Mouse (Mus musculus): ENCODE measurements around the gene Misp.
A peak's percentile ranks its signal among the peaks of the same experiment; 100 is the strongest.

Misp gene

DNA sequence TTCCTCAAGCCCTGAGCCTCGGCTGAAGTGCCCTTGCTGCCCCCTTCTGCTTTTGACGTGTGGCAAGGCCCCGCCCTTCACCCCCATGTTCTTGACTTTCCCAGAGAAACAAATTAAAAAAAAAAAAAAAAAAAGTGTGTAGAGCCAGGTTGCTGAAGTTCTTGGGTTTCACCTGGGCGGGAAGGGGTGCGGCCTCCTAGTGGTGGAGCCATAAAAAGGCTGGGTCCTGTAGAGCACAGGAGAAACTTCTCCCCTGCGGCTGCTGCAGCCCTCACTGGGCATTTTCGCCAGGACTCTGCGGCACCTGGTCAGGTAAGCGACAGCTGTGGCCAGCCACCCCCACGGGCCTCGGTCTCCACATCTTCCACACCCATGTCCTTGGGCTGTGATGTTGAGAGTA, at the start of gene Misp:
TSS of gene Misp (plus strand) at position 208 of the 400 bp plus-strand sequence.
- DNase-seq (ENCODE audit: low spot score in 2 of 2): no peak

DNA sequence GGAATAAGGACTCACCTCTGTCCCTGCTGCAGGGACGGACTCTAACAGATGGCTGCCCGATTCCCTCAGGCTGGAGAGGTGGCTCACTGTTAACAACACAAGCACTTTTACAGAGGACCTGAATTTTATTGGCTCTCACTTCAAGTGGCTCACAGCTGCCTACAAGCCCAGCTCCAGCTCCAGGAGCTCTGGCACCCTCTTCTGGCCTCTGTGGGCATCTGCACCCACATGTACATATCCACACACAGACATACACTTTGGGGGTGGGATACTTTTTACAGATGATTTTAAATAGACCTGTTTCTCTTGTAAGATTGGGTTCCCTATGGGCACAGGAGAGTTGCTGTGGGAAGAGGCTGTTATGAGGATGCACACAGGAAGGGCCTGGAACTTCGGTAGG, 48.5 kb upstream of the Misp start:
- DNase-seq (ENCODE audit: low spot score in 2 of 2): no peak

DNA sequence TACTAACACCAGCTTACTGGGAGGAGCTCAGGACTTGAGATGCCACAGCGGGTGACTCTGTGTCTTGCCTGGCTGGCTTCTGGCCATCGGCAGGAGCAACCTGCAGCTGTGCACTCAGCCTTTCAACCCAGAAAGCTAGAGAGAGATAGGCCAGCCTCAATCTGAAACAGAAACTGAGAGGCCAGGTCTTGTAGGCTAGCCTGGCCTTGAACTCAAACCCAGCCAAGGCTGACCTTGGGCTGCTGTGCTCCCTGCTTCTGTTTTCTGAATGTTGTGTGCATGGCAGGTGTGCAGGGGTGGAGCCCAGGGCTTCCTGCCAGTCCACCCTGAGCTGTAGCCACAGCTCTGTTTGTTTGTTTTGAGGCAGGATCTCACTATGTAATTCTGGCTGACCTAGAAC, 47.6 kb upstream of the Misp start:
- DNase-seq (ENCODE audit: low spot score in 2 of 2): no peak

DNA sequence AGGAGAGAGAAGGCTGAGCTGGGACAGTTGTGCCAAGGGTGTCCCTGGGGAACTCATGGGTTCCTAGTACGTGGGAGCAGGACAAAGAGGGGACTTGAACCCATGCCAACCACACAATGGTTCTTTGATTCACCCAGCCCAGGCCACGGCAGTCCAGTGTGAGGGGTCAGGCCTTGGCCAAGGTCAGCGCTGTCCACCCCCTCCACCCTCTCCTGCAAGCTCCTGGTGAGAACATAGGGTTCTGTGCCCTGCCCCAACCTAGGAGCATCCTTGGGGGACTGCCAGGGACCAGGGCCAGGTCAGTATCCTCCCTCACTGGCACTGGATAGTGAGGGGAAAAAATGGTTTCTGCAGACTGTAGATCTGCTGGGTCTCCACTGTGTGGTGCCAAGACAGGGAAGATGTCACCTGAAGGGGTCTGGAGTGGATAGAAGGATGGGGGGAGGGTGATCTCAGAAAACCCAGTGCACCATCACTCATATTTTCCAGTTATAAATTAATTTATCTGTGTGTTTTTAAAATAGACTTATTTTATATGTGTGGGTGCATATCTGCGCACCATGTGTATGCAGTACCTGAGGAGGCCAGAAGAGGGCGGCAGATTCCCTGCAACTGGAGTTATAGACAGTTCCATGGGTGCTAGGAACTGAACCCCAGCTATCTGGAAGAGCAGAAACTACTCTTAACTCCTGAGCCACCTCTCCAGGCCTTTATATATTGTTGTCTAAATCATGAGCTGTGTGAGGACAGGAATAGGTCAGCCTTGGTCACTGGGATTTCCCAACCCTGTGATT, 46.1 kb upstream of the Misp start:
- DNase-seq (ENCODE audit: low spot score in 2 of 2): no peak

DNA sequence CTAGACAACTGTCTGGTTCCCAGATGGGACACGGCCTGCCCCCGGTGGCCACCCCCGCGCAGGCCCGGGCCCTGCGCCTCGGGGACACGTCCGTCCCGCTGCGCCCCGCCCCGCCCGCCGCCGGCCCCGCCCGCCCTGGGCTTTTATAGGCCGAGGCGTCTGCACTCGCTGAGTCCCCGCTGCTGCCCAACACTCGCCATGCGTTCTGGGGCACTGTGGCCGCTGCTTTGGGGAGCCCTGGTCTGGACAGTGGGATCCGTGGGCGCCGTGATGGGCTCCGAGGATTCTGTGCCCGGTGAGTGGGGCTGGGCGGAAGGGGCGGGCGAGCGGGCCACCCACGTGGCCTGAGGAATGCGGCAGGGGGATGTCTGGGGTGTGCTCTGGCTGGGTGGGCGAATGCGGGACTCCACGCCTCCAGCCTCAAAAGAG, 43.7 kb upstream of the Misp start, which contains the start of gene Fstl3:
TSS of gene Fstl3 (plus strand) at position 170 of the 429 bp plus-strand sequence.
- no peak for DNase-seq (ENCODE audit: low spot score in 2 of 2)

DNA sequence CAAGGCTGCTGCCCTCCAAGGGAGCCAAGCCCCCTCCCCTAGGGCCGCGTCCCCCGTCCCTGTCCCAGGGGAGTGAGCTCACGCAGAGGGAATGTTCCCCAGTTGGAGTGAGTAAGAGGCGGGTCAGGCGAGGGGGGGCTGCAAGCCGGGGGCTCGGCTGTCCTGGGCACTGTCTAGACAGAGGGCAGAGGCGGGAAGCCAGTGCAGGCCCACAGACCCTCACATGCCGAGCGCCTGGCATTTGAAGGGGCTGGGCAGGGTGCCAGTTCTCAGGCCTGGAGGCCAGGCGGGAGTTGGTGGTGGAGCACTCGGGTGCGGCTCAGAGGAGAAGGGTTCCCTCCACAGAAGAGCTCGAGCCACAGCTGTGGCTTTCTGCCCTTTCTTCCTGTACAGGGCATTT, 42.8 kb upstream of the Misp start:
- no peak for DNase-seq (ENCODE audit: low spot score in 2 of 2)

DNA sequence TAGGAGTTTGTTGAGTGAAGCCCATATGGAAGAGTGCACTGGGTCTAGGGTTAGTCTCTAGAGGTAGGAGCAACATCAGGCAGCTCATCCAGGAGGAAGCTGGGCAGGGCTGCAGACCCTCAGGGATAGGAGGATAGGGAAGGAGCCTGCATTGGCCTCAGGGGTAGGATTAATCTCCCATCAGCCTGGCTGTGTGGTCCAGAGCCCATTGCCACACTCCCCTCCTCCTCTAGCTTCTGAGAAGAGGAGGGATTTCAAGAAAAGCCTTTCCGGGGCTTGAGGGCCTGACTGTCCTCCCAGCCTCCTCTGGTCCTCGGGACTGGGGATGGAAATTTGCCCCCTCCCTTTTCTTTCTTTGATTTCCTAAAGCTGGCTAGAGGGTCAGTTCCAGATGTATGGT, 41.6 kb upstream of the Misp start:
- DNase-seq (ENCODE audit: low spot score in 2 of 2): no peak

DNA sequence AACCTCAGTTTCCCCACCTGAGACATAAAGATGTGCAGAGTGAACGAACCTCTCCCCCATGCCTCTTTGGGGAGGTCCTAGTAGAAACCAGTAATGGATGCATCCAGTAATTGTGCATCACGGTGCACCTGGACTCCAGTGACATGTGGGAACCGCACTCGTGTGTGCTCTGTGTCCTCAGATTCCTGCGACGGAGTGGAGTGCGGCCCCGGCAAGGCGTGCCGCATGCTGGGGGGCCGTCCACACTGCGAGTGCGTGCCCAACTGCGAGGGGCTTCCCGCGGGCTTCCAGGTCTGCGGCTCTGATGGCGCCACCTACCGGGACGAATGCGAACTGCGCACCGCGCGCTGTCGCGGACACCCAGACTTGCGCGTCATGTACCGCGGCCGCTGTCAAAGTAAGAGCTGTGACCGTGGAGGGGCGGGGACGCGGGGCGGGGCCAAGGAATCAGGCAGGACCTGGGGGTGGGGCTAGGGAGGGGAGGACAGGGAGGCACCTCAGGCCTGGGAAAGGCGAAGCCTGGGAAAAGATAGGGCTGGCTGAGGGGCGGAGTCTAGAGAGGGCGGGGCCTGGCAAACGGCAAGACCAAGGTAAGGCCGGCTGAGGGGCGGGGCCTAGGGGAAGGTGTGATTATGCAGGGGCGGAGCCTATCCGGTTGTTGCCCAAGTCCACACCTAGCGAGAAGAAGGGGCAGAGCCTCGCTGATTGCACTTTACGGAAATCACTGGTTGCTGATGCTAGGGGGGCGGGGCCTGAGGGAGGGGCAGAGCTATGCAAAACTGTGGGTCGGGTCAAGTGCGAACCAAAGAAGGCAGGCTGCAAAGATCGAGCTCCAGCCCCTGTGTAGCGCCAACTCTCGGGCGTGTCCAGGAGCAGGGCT, 40.8 kb upstream of the Misp start:
- DNase-seq (ENCODE audit: low spot score in 2 of 2): peak; percentile 86 to 91

DNA sequence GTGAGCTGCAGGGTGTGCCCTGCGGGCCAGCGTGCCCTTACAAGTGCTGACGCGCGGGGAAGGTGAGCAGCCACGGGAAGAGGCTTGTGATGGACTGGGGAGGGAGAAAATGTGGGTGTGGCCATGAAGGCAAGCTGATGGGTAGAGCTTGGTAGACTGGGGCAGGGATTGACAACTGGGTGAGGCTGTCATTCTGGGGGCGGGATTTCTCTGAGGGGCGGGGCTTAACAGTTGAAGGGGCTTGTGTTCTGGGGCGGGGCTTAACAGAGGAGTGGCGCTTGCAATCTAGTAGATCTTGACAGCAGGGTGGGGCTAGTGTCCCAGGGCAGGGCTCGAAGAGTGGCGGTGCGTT, 40.1 kb upstream of the Misp start:
- peak in 1 of 2 experiments; percentile 62 for DNase-seq (ENCODE audit: low spot score in 2 of 2)

DNA sequence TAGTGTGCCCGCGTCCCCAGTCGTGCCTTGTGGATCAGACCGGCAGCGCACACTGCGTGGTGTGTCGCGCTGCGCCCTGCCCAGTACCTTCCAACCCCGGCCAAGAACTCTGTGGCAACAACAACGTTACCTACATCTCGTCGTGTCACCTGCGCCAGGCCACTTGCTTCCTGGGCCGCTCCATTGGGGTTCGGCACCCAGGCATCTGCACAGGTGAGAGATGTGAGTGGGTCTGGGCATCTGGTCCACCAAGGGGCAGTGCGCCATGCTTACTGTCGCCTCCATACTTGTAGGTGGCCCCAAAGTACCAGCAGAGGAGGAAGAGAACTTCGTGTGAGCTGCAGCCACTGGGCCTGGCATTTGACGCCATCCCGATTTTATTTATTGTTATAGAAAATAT, 39.6 kb upstream of the Misp start:
- no peak for DNase-seq (ENCODE audit: low spot score in 2 of 2)

DNA sequence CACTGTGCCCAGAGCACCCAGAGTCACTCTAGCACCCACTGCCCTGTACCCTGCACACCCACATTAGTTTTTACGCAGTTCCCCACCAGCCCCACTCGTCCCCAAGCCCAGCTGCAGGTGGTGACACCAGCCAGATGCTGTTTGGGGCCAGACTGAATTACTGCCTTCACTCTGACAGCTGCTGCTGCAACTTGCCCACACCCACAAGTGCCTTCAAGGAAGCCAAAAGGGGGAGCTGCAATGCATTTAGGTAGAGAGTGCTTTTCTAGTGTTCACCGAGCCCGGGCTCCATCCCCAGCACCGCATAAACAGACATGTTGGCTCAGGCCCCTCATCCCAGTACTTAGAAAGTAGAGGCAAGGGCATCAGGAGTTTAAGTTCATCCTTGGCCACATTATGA, 38.8 kb upstream of the Misp start:
- DNase-seq (ENCODE audit: low spot score in 2 of 2): no peak

DNA sequence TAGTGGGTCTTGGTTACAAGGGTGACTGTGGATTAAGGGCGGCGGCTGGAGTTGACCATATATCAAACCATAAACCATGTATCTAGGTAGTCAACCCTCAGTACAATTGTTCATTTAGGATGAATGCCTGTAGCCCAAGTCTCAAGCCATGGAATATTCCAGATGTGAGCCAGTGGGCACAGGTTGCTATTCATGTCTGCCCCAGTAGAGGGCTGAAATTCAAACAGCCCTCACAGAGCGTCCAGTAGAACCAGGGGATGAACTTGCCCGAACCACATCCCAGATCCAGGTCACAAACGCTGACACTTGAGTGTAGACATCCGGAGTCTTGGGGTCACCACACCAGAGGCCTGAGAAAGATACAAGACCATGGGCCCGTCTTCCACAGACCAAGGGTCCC, 37.7 kb upstream of the Misp start:
- DNase-seq (ENCODE audit: low spot score in 2 of 2): no peak

DNA sequence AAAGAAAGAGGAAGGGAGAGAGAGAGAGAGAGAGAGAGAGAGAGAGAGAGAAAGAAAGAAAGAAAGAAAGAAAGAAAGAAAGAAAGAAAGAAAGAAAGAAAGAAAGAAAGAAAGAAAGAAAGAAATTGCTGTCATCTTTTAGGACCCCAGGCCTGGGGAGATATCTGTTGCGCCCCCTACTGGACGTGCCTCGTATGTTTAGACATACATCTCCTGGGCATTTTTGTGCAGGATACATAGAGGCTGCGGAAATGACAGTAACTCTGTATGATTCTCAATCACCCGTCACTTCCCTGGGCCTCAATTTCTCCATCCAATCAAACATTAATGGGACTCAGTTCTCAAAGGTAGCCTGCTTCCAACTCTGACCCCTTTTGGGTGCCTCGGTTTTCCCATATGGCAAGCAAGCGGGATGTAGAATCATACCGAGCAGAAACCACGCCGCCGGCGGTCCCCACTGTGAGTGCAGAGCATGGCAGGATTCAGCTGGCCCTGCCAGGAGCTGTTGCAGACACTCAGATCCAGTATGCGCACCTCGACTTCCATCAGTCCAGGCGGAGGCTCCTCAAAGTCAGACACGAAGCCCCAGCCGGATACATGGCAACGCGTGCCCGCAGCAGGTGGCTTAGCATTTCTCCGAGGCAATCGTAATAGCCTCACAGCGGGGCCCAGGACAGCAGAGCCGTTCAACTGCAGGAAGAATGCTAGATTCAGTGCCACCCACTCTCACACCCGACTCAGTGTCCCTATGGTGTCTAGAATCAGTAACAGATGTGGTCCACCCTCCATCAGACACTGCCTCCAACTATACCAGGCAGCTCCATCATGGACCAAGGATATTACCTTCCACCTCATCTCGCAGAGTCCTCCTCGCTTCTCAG, 36.6 kb upstream of the Misp start:
- DNase-seq (ENCODE audit: low spot score in 2 of 2): no peak

DNA sequence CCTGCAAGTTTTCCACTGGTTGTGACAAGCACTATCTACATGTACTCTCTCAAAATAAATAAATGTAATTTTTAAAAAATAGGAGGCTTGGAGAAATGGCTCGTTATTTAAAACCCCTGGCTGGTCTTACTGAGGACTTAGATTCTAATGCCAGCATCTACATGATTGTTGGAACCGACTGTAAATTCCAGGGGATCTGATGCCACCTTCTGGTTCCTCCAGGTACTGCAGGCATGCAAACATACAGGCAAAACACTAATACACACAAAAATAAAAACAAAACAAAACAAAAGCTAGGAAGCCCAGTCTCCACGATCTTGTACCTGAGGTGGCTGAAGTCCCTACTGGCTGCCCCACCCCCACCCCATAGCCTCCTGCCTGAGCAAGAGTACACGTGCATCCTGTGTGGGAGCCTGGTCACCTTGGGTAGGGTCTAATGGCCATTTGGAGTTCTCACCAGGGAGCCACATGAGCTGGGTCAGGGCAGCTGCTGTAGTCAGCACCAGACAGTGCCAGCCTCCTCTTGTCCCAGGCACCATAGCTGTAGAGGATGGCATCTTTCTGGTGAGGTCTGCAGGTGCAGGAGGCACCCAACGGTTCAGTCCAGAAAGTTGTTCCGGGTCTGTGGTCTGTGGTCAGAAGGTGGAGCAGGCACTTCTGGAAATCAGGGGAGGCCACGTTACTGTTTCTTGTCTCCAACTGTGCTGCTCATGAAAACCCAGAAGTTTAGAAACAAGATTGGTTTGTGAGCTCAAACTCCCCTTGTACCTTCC, 32.2 kb upstream of the Misp start:
- peak; percentile 56 to 74 for DNase-seq (ENCODE audit: low spot score in 2 of 2)

DNA sequence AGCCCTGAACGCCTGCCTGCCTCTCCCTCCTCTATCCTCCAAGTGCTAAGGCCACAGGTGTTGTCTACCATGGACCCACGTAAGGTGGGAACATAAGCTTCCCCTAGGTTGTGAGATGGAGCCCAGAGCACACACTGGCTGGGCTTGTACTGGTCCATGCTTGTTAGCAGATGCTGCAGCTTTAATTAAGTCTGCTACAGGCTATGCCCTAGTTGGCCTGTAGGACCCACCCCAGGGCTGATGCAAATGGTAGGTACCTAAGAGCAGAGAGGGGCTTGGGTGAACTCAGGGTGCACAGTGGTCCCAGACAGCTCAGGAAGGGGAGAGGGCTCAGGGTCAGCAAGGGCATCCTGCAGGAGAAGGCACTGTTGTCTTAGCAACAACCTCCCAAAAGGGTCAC, 31.2 kb upstream of the Misp start:
- DNase-seq (ENCODE audit: low spot score in 2 of 2): no peak

DNA sequence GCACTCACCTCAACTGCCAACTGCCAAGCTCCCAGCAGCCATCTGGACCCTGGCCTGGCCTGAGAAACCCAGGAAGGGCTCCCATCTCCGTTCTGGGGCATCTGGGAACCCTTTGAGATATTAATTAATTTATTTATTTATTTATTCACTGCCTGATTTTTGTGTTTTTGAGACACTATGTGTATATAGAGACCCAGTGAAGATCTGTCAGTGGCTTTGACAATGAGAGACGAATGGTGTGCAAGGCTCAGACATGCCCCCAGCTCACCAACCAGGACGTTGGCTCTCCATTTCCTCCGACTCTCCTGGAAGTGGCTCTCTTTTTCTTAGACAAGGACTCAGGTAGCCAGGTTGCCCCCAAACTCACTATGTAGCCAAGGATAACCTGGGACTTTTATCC, 29.9 kb upstream of the Misp start, which contains the start of gene Prss57:
TSS of gene Prss57 (minus strand) at position 101 of the 400 bp plus-strand sequence.
- no peak for DNase-seq (ENCODE audit: low spot score in 2 of 2)

DNA sequence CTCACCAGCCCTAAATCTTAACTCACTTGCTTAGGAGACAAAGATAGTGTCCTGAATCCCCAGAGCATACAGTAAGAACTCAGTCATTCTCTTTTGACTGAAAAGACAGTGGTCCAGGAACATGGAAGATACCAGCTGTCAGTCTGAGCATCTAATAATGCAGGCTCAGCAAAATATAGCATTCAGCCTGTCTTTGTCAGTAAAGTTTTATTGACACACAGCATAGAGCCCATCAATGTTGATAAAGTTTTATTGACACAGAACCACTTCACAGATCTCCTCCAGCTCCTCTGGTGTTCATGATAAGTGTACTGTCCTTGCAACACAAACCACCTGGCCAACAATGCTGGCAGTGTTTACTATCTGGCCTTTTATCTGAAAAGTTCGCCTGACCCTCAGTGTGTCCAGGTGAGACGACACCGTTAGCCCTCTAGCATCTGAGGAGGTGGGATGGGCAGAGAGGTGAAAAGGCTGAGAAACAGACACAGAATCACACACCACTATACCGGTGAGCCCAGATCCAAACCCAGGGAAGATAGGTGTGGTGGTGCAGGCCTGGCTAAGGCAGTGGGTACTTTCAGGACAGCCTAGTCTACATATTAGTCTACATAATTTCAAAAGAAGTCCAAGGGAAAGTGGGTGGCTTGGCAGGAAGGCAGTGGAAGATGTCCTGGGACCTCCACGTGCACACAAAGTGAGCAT, 28.3 kb upstream of the Misp start:
- no peak for DNase-seq (ENCODE audit: low spot score in 2 of 2)

DNA sequence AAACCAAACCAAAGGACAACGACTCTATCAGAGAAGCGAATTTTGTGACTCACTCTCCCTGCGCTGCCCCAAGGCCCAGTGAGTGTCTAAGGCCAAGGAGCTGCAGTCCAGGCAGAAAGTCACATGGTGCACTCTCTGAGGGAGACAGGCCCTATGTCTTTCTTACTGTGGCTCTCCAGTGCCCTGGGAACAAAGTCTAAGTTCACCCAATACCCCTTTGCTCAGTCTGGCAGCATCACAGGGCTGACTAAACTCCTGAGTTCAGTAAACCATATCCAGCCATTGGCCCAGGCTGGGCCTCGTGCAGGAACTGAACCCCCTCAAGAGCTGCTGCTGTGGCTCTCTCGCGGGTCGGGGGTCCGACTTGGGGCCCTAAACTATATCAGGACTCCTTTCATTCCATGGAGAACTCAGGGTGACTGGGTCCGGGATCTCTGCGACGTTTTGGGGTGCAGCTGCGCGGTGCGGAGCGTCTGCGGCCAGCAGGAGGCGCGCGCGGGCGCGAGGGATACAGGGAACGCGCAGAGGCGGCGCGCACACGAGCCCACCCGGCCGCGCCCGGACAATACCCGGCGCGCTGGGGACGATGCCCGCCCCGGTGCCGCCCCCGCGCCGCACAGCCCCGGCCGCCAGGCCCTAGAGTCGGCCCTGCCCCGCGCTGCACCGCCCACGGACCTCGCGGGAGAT, 27.6 kb upstream of the Misp start, which contains the start of gene Palm:
TSS of gene Palm (plus strand) at position 522 of the 687 bp plus-strand sequence.
- DNase-seq (ENCODE audit: low spot score in 2 of 2): peak; percentile 55 to 75

DNA sequence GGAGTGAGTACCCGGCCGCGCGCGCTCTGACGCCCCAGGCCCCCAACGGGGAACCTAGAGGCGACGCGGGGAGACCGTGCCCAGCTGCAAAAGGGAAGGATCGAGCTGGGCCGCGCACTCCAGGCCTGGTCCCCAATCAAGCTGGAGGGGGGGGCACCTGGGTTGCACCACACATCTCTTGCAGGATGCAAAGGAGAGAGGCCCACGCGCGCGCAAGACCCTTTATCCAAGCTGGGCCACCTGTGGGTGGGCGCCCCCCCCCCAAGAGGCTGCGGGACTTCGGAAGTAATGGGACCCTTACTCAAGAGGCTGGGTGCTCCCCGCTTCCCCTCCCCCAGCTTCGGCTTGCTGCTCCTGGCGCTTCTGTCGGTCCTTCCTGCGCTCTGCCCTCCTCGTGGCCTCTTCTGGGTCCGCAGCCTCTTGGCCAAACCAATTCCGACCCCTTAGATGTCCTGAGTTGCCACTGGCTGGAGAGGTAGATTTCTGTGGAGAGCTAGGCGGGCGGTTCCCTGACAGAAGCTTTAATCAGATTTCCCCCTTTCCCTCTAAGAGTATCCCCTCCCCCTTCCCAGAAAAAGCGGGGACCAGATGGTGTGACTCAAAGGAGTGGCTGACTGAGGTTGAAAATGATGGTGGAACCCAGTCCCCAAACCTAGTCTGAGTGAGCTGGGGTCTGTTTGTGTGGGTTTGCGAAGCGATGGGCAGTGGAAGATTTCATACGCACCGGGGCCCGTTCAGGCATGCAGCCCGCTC, 26.9 kb upstream of the Misp start:
- no peak for DNase-seq (ENCODE audit: low spot score in 2 of 2)
